Mouse (Mus musculus) spleen, adult 10 weeks (tissue): ENCODE data around the gene Nipsnap3a. TPM values are rescaled to one million over a fixed set of nuclear protein-coding genes. Genes with fewer than 3 reads are reported as not detected.

Source experiments
- polyA plus RNA-seq: library from polyadenylated mRNA; stranded (reverse); fragments of 350-450 nt; fragmentation: Illumina TruSeq; extraction: RNeasy Lipid Tissue Mini Kit (QIAGEN cat#74804); gene quantifications from one replicate; pipeline ENCODE4 v1.2.3, GENCODE M21; 2015; ENCODE audit warnings: low replicate concordance; ENCODE audit not compliant: insufficient read depth

Gene Nipsnap3a
- not detected for polyA plus RNA-seq

GRCm38 (mm10) chr4:52989248-52989647 is at the start of gene Nipsnap3a:
Gene Nipsnap3a (plus strand): TSS chr4:52989272.

GRCm38 (mm10) chr4:52964247-52964646 is 24.8 kb upstream of the Nipsnap3a start, which contains the start of gene Olfr270:
Gene Olfr270 (plus strand): TSS chr4:52964547.

GRCm38 (mm10) chr4:53011732-53012361 is 22.8 kb downstream of the Nipsnap3a start, which contains the start of gene Nipsnap3b:
Gene Nipsnap3b (plus strand): TSS chr4:53011880.

Other genes starting within 250 kb of the Nipsnap3a start
- gene Olfr275, start 174.7 kb upstream of the Nipsnap3a start, polyA plus RNA-seq, result not detected
- not detected for gene Olfr273, start 130.0 kb upstream of the Nipsnap3a start, polyA plus RNA-seq
- not detected for gene Olfr272, start 70.1 kb upstream of the Nipsnap3a start, polyA plus RNA-seq
- gene Olfr270, start 24.7 kb upstream of the Nipsnap3a start, polyA plus RNA-seq, result not detected
- gene Nipsnap3b, start 22.6 kb downstream of the Nipsnap3a start, polyA plus RNA-seq, result 45.1 TPM
- 51.8 TPM for gene Abca1, start 170.6 kb downstream of the Nipsnap3a start, polyA plus RNA-seq